Mouse (Mus musculus) liver, embryonic 12.5 days (tissue): ENCODE data around the gene Os9. TPM values are rescaled to one million over a fixed set of nuclear protein-coding genes. Genes with fewer than 3 reads are reported as not detected.
A peak's percentile ranks its signal among the peaks of the same experiment; 100 is the strongest.
"Not testable (repeated sequence)": the region's sequence is repeated elsewhere in the genome, so short reads cannot be mapped to it uniquely, and the experiment has no call there.

Experiments used
- ATAC-seq: fragments of 200-750 bp; cut with Nextera tagmentation; 2 replicates; pipeline ENCODE4 v1.8.0; 2017; ENCODE audit warnings: moderate number of reproducible peaks, mild to moderate bottlenecking, moderate library complexity
- H3K27ac ChIP-seq: fragments of 300-500 bp; sonication (generic); 2 replicates; pipeline ENCODE4 v1.5.1; 2016; ENCODE audit warnings: mild to moderate bottlenecking
- H3K27me3 ChIP-seq: fragments of 300-500 bp; sonication (generic); replicated peaks from 2 replicates; pipeline ENCODE4 v1.6.1; 2016; ENCODE audit warnings: mild to moderate bottlenecking, moderate library complexity
- H3K36me3 ChIP-seq: fragments of 300-500 bp; sonication (generic); 2 replicates; pipeline ENCODE4 v1.6.1; 2016; ENCODE audit warnings: mild to moderate bottlenecking, moderate library complexity
- H3K4me1 ChIP-seq: fragments of 300-500 bp; sonication (generic); 2 replicates; pipeline ENCODE4 v1.6.1; 2016
- H3K4me2 ChIP-seq: fragments of 300-500 bp; sonication (generic); 2 replicates; pipeline ENCODE4 v1.6.1; 2016; ENCODE audit warnings: mild to moderate bottlenecking, moderate library complexity
- H3K4me3 ChIP-seq: fragments of 300-500 bp; sonication (generic); 2 replicates; pipeline ENCODE4 v1.5.1; 2016; ENCODE audit warnings: mild to moderate bottlenecking, moderate library complexity
- H3K9ac ChIP-seq: fragments of 300-500 bp; sonication (generic); 2 replicates; pipeline ENCODE4 v1.6.1; 2016; ENCODE audit warnings: mild to moderate bottlenecking, moderate library complexity
- H3K9me3 ChIP-seq: fragments of 300-500 bp; sonication (generic); replicated peaks from 2 replicates; pipeline ENCODE4 v1.6.1; 2016; ENCODE audit warnings: mild to moderate bottlenecking, moderate library complexity
- WGBS: fragments of 180-500 bp; shearing (Covaris S2); methylation state at CpG from one replicate; pipeline ENCODE4 v1.1.7; 2016; ENCODE audit not compliant: insufficient replicate concordance; 5-methylcytosine and 5-hydroxymethylcytosine counted together
- polyA plus RNA-seq: library from polyadenylated mRNA; unstranded; fragments of >200 nt; fragmentation: Nextera tagmentation; extraction: Ambion mirVana; gene quantifications from 2 replicates; pipeline ENCODE4 v1.2.1, GENCODE M21; 2016

Gene Os9
- polyA plus RNA-seq, 1 experiment from 2014 or later: 51.4 TPM

- Histone ChIP-seq H3K9ac (no peak overlapping the region), H3K27ac (no peak overlapping the region), H3K4me1 (peaks cover 71% of the 10 kb centered on the region), H3K27me3 (peaks cover 11% of the 10 kb centered on the region), H3K4me3 (no peak overlapping the region; the same call in 1 of the 2 replicates), H3K4me2 (no peak overlapping the region), H3K9me3 (no peaks in the 10 kb centered on the region), H3K36me3 (peaks cover 44% of the 10 kb centered on the region)
- 85% methylated on average over 14 of the region's 14 CpGs for WGBS
- ATAC-seq: no peak
Observed at GRCm38 (mm10) chr10:127066519-127067018, 54.4 kb downstream of the Os9 start.

- peaks cover 44% of the 10 kb centered on the region for H3K36me3 ChIP-seq
- H3K9me3 ChIP-seq: no peaks in the 10 kb centered on the region
- ATAC-seq: no peak
- H3K4me2 ChIP-seq: no peak overlapping the region
- H3K4me3 ChIP-seq: no peak overlapping the region
- H3K4me1 ChIP-seq: peaks cover 66% of the 10 kb centered on the region
- peaks cover 17% of the 10 kb centered on the region for H3K27me3 ChIP-seq
- H3K27ac ChIP-seq: 0 out of 2 replicates have a peak overlapping the region, but pooled peaks have one; percentile 1
- no peak overlapping the region for H3K9ac ChIP-seq
- 45% methylated on average over 9 of the region's 9 CpGs for WGBS
Observed at GRCm38 (mm10) chr10:127065981-127066380, 55.0 kb downstream of the Os9 start.

GRCm38 (mm10) chr10:127063913-127064870, 56.7 kb downstream of the Os9 start:
- H3K27ac ChIP-seq: peak overlapping the region; percentile 75
- peaks cover 35% of the 10 kb centered on the region for H3K27me3 ChIP-seq
- peak overlapping the region; percentile 87 for H3K9ac ChIP-seq
- peak overlapping the region; percentile 93 for H3K4me2 ChIP-seq
- peaks cover 44% of the 10 kb centered on the region for H3K36me3 ChIP-seq
- H3K4me3 ChIP-seq: peak overlapping the region; percentile 80
- peaks cover 68% of the 10 kb centered on the region for H3K4me1 ChIP-seq
- WGBS: 12% methylated on average over 37 of the region's 37 CpGs
- H3K9me3 ChIP-seq: no peaks in the 10 kb centered on the region
- 0 out of 2 replicates have a peak, but pooled peaks have one; percentile 6 for ATAC-seq

DNA sequence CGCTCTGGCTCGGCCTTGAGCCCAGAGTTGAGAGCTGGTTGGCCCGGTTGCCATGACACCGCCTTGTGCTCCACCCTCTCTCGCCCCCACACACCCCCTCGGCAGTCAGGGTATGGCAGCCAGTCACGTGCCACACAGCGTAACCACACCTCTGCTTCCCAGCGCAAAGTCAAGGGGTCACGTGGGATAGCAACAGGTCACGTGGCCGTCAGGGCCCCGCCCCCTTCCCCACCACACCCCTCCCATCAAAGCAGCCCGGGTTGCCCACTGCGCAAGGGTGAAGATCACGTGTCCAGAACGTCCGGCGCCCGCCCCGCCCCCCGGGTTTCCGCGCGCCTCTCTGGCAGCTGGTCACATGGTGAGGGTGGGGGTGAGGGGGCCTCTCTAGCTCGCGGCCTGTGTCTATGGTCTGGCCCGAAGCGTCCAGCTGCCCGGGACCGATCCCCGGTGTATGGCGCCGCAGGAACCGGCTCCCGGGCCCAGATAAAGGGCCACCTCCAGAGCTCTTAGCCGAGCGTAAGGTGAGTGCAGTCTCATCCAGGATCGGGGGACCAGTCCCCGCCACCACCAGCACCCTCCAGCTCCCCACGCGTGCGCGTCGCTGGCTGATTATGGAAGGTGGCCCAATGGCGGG, 57.6 kb downstream of the Os9 start, which contains the start of gene Cdk4:
TSS of gene Cdk4 (plus strand) at position 296 of the 634 bp plus-strand sequence.
- Histone ChIP-seq H3K9ac (peak within 1 kb of the TSS; percentile 87), H3K36me3 (peaks cover 40% of the 10 kb centered on the region), H3K27ac (peak within 1 kb of the TSS; percentile 75), H3K4me1 (peaks cover 68% of the 10 kb centered on the region), H3K27me3 (peaks cover 43% of the 10 kb centered on the region), H3K4me2 (peak within 1 kb of the TSS; percentile 93), H3K9me3 (no peaks in the 10 kb centered on the region), H3K4me3 (peak within 1 kb of the TSS; percentile 80)
- peak; percentile 90 for ATAC-seq
- under 1% methylated on average over 46 of the region's 46 CpGs for WGBS

DNA sequence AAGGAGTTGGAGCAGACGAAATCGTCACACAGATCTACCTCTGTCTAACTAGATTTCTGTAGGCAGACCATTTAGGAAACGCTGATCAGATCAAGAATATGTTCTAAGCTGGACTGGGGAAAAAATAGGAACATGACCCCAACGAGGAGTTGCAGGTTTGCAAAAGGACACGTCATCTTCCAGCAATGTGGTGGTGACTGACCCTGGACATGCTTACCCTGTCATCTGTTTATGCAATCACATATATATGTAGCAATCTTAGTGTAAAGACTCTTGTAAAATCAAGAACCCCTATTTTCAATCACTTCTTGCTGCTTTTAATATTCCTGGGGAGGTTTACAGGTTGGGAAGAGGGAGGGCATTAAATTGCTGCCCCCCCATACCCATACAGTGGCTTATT, 58.4 kb downstream of the Os9 start:
- Histone ChIP-seq H3K27ac (no peak overlapping the region), H3K9me3 (no peaks in the 10 kb centered on the region), H3K4me1 (peaks cover 66% of the 10 kb centered on the region), H3K36me3 (peaks cover 31% of the 10 kb centered on the region), H3K4me3 (peak overlapping the region; percentile 80; the same call in 1 of the 2 replicates), H3K27me3 (peaks cover 52% of the 10 kb centered on the region), H3K9ac (no peak overlapping the region), H3K4me2 (peak overlapping the region; percentile 93)
- 59% methylated on average over 5 of the region's 5 CpGs for WGBS
- ATAC-seq: no peak

DNA sequence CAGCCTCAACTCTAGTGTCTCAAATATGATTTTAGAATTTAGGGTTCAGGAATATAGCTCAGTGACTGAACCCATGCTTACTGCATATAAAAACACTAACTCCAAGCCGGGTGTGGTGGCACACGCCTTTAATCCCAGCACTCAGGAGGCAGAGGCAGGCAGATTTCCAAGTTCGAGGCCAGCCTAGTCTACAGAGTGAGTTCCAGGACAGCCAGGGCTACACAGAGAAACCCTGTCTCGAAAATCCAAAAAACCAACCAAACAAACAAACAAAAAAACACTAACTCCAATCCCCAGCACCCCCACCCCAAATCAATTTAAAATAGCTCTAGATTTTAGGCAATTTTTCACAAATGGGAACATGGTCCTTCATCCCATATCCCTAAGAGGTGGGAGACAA, 58.8 kb downstream of the Os9 start:
- 69% methylated on average over 4 of the region's 4 CpGs for WGBS
- not testable (repeated sequence) for H3K9me3 ChIP-seq, H3K4me3 ChIP-seq, H3K4me2 ChIP-seq, H3K27ac ChIP-seq, H3K9ac ChIP-seq, ATAC-seq
- H3K27me3 ChIP-seq: peaks cover 56% of the 10 kb centered on the region
- H3K4me1 ChIP-seq: peaks cover 66% of the 10 kb centered on the region
- H3K36me3 ChIP-seq: peaks cover 27% of the 10 kb centered on the region

GRCm38 (mm10) chr10:127061513-127061912, 59.4 kb downstream of the Os9 start:
- ATAC-seq: no peak
- peaks cover 21% of the 10 kb centered on the region for H3K36me3 ChIP-seq
- H3K27me3 ChIP-seq: peaks cover 62% of the 10 kb centered on the region
- 70% methylated on average over 2 of the region's 2 CpGs for WGBS
- H3K9me3 ChIP-seq: no peaks in the 10 kb centered on the region
- no peak overlapping the region for H3K9ac ChIP-seq
- H3K27ac ChIP-seq: no peak overlapping the region
- H3K4me3 ChIP-seq: no peak overlapping the region
- H3K4me1 ChIP-seq: peaks cover 60% of the 10 kb centered on the region
- H3K4me2 ChIP-seq: no peak overlapping the region

DNA sequence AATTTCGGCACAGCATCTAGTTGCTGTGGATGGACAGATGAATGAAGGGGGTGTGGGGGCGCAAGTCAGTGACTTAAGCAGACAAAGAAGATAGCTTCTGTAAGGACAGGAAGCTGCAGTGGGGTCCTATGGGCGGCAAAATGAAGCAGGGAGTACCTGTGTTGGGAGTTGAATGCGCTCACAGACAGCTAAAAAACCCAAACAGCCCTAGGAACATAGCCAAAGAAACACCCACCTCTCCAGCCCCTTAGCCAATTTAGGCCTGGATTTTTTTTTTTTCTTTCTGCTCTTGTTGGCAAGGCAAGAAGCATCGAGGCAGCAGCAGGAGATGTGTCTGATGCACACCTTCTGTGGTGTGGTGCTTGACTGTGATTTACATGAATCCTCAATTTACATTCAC, 59.8 kb downstream of the Os9 start:
- Histone ChIP-seq H3K4me2 (no peak overlapping the region), H3K9ac (no peak overlapping the region), H3K9me3 (no peaks in the 10 kb centered on the region), H3K4me1 (peaks cover 56% of the 10 kb centered on the region), H3K27me3 (peaks cover 66% of the 10 kb centered on the region), H3K4me3 (no peak overlapping the region), H3K27ac (no peak overlapping the region), H3K36me3 (peaks cover 17% of the 10 kb centered on the region)
- WGBS: 44% methylated on average over 5 of the region's 5 CpGs
- ATAC-seq: no peak

DNA sequence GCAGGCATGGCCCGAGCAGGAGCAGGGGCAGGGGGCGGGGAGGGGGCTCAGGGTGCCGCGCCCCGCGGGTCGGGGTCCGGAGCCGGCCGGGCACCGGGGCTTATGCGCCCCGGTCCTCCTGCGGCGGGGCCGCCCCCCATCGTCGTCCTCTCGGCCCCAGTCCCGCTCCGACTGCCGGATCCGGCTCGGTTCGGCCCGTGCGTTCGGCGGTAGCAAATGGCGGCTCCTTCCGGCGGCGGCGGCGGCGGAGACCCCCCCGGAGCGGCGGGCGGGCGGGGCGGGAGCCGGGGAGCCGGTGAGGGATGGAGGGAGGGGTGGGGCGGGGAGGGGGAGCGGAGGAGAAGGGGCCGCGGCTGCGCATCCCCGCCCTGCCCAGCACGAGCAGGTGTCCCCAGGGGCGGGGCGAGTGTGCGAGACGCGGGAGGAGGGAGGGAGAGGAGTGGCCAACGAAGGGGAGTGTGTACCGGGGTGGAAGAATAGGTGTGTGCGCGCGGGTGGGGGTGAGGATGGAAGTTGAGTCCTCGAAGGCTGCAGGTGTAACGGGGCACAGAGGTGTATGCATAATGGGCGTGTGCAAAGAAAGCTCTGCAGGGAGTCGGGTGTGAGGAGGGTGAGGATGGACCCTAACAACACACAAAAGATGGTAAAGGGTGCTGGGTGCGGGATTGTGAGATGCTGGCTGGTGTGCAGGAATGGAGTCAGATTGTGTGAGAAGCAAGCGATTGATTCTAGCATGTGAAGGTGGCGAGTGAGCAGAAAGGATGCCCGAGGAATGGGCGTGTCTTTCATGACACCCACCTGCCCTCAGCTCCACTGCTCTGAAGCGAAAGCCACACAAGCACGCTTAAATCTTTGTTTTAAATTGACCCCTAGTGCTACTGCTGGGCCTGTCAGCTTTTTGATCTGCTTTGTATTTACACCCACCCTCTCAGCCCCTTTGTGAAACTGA, 60.7 kb downstream of the Os9 start, which contains the start of gene March9:
TSS of gene March9 (minus strand) at position 217 of the 949 bp plus-strand sequence.
- Histone ChIP-seq H3K4me1 (peaks cover 48% of the 10 kb centered on the region), H3K4me2 (peak within 1 kb of the TSS; percentile 98)

DNA sequence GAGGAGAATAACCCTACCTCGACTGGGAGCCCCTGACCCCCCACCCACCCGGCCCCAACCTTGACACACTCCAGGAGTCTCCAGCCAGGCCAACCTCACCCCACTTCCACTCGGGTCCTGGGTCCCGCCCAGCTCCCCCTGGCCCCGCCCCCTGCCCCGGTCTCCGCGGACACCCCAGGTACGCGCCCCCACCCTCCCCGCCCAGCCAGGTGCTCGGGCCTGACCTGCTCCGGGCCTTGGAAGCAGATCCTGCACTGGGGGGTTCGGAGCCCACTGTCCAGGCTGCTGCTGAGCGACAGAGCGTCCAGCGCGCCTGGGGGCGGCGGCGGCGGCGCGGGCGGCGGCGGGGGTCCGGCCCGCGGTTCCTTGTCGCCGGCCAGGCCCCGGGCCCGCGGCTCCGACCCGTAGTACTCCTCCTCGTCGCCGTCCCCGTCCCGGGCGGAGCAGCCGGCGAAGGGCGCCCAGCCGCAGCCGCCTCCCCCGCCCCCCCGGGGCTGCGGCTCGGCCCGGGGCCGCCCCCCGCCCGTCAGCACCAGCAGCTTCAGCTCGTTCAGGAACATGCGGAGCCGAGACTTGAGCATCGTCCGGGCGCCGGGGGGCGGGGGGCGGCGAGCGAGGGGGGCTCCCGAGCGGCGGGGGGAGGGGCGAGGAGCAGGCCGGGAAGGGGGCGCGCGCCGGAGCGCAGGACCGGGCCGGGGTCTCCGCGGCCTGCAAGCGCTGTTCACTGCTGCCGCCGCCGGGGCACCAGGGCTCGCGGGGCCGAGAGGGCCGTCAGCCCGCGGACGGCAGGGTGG, 61.6 kb downstream of the Os9 start:
- H3K27me3 ChIP-seq: peaks cover 83% of the 10 kb centered on the region
- peak overlapping the region; percentile 98 for H3K4me2 ChIP-seq
- peak overlapping the region; percentile 64 for H3K9ac ChIP-seq
- H3K36me3 ChIP-seq: no peaks in the 10 kb centered on the region; the same call in 1 of the 2 replicates
- WGBS: under 1% methylated on average over 56 of the region's 92 CpGs
- peak overlapping the region; percentile 67 for H3K4me3 ChIP-seq
- no peaks in the 10 kb centered on the region for H3K9me3 ChIP-seq
- no peak overlapping the region for H3K27ac ChIP-seq
- no peak for ATAC-seq
- H3K4me1 ChIP-seq: peaks cover 39% of the 10 kb centered on the region

More for the DNA sequence above, 60.7 kb downstream of the Os9 start, which contains the start of gene March9:
- no peak for ATAC-seq
- H3K27ac ChIP-seq: no peak within 1 kb of the TSS
- peaks cover 74% of the 10 kb centered on the region for H3K27me3 ChIP-seq
- H3K9ac ChIP-seq: peak within 1 kb of the TSS; percentile 64
- no peaks in the 10 kb centered on the region for H3K9me3 ChIP-seq
- H3K36me3 ChIP-seq: peaks cover 8% of the 10 kb centered on the region
- H3K4me3 ChIP-seq: peak within 1 kb of the TSS; percentile 67
- WGBS: 3% methylated on average over 32 of the region's 72 CpGs
